Mouse (Mus musculus): ENCODE measurements at regions not wholly inside any gene's neighbourhood (a gene's known extent, or its start where the extent isn't known, plus 50 kb on each side); places are given as distances from the start of the nearest gene placed in this dataset.

- Histone ChIP-seq H3K27me3 (ENCODE audit: low read depth, poor library complexity, severe bottlenecking) (no peaks in the 10 kb centered on the region), H3K36me3 (no peaks in the 10 kb centered on the region), H3K9me3 (replicated peaks) (no peaks in the 10 kb centered on the region), H3K4me3 (no peak overlapping the region), H3K27ac (replicated peaks) (no peak overlapping the region), H3K4me1 (no peaks in the 10 kb centered on the region)
- WGBS = 84% methylated on average over 2 of the region's 2 CpGs
- no peak for DNase-seq (ENCODE audit: low spot score)
These were observed 826.2 kb upstream of the 4930452B06Rik start for GRCm38 (mm10) chr14:9492228-9492627.

DNA sequence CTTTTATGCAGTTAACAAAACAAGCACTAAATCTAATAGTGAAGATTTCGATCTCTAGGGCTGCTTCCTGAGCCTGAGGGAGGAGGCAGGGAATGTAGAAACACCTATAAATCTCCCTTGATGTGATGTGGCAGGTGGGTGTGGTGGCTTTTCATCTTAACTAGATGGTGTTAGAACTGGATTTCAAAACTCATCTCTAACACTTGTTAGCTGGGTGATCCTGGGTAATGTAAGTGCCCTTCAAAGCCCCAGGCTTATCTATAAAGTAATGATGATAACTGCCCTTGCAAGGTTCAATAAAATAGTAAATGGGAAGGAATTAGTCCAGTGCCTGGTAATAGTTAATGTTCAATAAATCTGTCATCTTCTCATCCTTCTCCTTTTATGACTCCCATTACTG is 822.5 kb upstream of the 4930452B06Rik start:
- Histone ChIP-seq H3K27ac (replicated peaks) (no peak overlapping the region), H3K4me3 (no peak overlapping the region), H3K9me3 (replicated peaks) (no peaks in the 10 kb centered on the region), H3K27me3 (ENCODE audit: low read depth, poor library complexity, severe bottlenecking) (no peaks in the 10 kb centered on the region), H3K36me3 (no peaks in the 10 kb centered on the region), H3K4me1 (no peaks in the 10 kb centered on the region)
- 86% methylated on average over 1 of the region's 1 CpGs for WGBS
- DNase-seq (ENCODE audit: low spot score) = no peak

DNA sequence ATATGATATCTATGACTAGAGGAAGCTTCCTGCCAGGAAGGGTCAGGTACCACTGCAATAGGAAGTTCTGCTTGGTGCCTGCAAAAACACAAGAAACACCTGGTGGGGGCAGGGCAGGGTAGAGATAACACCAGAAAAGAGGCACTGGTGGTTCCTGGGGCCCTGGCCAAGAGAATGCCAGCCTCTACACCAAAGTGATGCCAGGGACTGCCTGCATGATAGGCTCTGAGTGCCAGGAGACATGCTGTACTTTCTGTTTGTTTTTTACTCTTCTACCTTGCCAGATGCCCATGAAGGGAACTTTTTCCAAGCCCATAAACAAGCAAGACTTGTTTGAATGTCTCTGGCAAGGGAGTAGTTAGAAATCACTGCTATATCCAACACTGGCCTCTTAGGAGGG is 812.9 kb upstream of the 4930452B06Rik start:
- Histone ChIP-seq H3K27me3 (ENCODE audit: low read depth, poor library complexity, severe bottlenecking) (no peaks in the 10 kb centered on the region), H3K4me3 (no peak overlapping the region), H3K27ac (replicated peaks) (no peak overlapping the region), H3K4me1 (peaks cover 11% of the 10 kb centered on the region), H3K36me3 (no peaks in the 10 kb centered on the region), H3K9me3 (replicated peaks) (no peaks in the 10 kb centered on the region)
- DNase-seq (ENCODE audit: low spot score) = no peak

DNA sequence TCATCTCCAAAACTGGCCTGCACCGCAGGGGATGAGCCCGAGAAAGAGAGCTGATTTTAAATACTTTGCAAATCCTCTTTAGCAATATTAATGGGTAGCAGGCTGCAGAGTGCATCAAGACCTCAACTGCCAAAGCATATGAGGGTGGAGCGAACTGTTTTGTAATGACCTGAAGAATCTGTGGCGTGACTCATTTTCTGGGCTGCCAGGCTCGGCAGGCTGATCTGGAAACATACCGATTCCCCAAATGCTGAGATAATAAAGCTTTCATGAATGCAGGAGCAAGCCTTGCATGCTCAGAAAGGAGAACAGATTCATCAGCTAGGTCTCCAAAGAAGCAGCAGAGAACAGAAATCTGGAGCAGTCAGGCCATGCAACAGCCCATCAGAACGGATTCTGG is 809.1 kb upstream of the 4930452B06Rik start:
- DNase-seq (ENCODE audit: low spot score) = no peak
- H3K27me3 ChIP-seq (ENCODE audit: low read depth, poor library complexity, severe bottlenecking) = no peaks in the 10 kb centered on the region
- WGBS = 75% methylated on average over 7 of the region's 7 CpGs
- no peaks in the 10 kb centered on the region for H3K9me3 ChIP-seq (replicated peaks)
- H3K27ac ChIP-seq (replicated peaks) = no peak overlapping the region
- H3K36me3 ChIP-seq = no peaks in the 10 kb centered on the region
- peaks cover 7% of the 10 kb centered on the region; the same call in 1 of the 2 replicates for H3K4me1 ChIP-seq
- H3K4me3 ChIP-seq = no peak overlapping the region

DNA sequence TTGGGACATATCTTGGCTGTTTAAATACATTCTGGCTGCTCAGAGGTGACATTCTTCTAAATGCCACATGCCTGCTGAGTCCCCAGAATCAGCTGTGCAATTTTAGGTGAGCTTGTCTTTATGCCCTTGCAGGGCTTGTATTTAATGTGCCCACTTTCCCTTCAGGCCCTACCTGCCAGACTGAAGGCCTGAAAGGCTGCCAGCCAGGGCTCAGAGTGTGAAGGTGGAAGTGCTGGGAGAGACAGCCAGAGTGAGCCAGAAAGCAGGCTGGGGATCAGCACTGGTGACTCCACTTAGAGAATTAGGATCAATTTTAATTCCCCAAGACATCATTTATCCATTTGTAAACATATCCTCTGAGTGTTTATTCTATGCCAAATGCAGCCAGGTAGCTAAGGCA is 803.6 kb upstream of the 4930452B06Rik start:
- no peaks in the 10 kb centered on the region for H3K9me3 ChIP-seq (replicated peaks)
- no peak for DNase-seq (ENCODE audit: low spot score)
- no peak overlapping the region for H3K27ac ChIP-seq (replicated peaks)
- H3K4me1 ChIP-seq = no peaks in the 10 kb centered on the region
- H3K36me3 ChIP-seq = no peaks in the 10 kb centered on the region
- no peak overlapping the region for H3K4me3 ChIP-seq
- H3K27me3 ChIP-seq (ENCODE audit: low read depth, poor library complexity, severe bottlenecking) = no peaks in the 10 kb centered on the region

DNA sequence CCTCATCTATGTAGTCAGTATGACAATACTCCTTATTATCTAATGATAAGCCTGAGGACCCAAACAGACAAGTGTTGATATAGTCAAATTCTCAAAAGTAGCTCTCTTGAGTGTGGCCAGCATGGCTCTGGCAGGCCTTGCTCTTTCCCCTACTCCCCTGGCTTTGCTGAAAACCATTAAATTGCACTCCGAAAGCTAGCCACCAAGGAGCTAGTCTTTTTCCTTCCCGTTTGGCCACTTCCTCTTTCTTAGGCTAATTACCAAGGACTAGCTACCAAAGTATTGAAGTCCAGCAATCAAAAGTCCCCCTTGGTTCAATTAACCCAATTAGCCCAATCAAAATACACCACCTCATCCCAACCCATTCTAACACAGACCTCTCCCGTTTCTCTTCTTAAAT is 802.6 kb upstream of the 4930452B06Rik start:
- WGBS = 80% methylated on average over 3 of the region's 3 CpGs
- Histone ChIP-seq H3K4me3 (no peak overlapping the region), H3K27ac (replicated peaks) (no peak overlapping the region), H3K27me3 (ENCODE audit: low read depth, poor library complexity, severe bottlenecking) (no peaks in the 10 kb centered on the region), H3K4me1 (no peaks in the 10 kb centered on the region), H3K9me3 (replicated peaks) (no peaks in the 10 kb centered on the region), H3K36me3 (no peaks in the 10 kb centered on the region)
- no peak for DNase-seq (ENCODE audit: low spot score)

- no peak overlapping the region for H3K4me3 ChIP-seq
- no peaks in the 10 kb centered on the region for H3K4me1 ChIP-seq
- no peak for DNase-seq (ENCODE audit: low spot score)
- 76% methylated on average over 7 of the region's 7 CpGs for WGBS
- H3K36me3 ChIP-seq = no peaks in the 10 kb centered on the region
- no peaks in the 10 kb centered on the region for H3K9me3 ChIP-seq (replicated peaks)
- no peaks in the 10 kb centered on the region for H3K27me3 ChIP-seq (ENCODE audit: low read depth, poor library complexity, severe bottlenecking)
- H3K27ac ChIP-seq (replicated peaks) = no peak overlapping the region
These were observed 801.8 kb upstream of the 4930452B06Rik start for GRCm38 (mm10) chr14:9467690-9468458.

DNA sequence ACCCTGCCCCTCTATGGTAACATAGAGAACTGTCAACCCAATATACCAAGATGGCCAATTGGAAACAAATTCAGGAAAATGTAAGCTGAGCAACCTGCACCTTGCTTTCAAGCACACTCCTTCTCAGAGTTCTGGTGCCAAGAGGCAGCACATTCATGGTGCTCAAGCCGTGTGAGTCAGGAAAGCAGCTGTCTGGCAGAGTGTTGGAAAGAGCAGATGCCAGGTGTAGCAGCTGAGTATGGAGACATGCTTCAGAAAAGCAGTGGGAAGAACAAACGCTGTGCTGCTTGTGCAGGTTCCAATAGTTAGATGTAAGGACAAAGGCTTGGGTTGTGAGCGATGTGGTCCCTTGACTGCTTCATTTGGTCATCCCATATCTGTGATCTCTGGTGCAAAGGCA is 794.0 kb upstream of the 4930452B06Rik start:
- Histone ChIP-seq H3K27me3 (ENCODE audit: low read depth, poor library complexity, severe bottlenecking) (no peaks in the 10 kb centered on the region), H3K9me3 (replicated peaks) (no peaks in the 10 kb centered on the region), H3K36me3 (no peaks in the 10 kb centered on the region), H3K4me3 (no peak overlapping the region), H3K27ac (replicated peaks) (no peak overlapping the region), H3K4me1 (peaks cover 8% of the 10 kb centered on the region; the same call in 1 of the 2 replicates)
- no peak for DNase-seq (ENCODE audit: low spot score)
- WGBS = 89% methylated on average over 3 of the region's 3 CpGs

GRCm38 (mm10) chr14:9458856-9459255 is 792.8 kb upstream of the 4930452B06Rik start:
- no peaks in the 10 kb centered on the region for H3K9me3 ChIP-seq (replicated peaks)
- H3K36me3 ChIP-seq = no peaks in the 10 kb centered on the region
- WGBS = 85% methylated on average over 2 of the region's 2 CpGs
- H3K27ac ChIP-seq (replicated peaks) = no peak overlapping the region
- DNase-seq (ENCODE audit: low spot score) = no peak
- peaks cover 8% of the 10 kb centered on the region; the same call in 1 of the 2 replicates for H3K4me1 ChIP-seq
- no peaks in the 10 kb centered on the region for H3K27me3 ChIP-seq (ENCODE audit: low read depth, poor library complexity, severe bottlenecking)
- no peak overlapping the region for H3K4me3 ChIP-seq

DNA sequence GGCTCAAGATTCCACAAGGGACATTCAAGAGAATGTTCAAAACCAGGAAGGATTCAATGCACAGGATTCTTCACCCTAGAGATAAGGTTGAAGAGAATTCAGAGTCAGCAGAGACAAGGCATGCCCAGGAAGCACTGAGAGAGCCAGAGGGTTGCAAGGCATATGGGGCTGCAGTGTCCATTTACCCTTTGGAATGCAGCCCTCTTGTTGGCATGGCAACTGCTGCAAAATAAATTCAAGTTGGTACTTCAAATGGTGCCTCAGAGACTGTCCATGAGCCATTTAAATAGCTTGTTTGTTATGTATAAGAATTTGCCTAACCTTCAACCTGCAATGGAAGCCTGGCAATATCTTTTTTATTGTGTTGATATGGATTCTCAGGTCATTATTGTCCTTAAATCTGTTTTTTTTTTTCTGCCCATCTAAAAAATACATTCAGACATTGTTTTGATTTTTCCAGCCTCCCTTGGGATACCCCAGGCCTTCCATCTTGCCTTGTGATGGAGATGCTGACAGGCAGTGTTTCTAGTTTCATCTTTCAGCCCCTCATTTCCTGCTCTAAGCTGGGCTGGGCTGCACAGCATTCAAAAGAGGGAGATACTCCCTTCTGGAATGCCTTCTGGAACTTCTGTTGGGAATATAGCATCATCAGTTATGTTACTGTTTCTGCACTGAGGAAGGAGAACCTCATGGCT is 791.9 kb upstream of the 4930452B06Rik start:
- Histone ChIP-seq H3K9me3 (replicated peaks) (no peaks in the 10 kb centered on the region), H3K36me3 (no peaks in the 10 kb centered on the region), H3K4me3 (no peak overlapping the region), H3K4me1 (peaks cover 8% of the 10 kb centered on the region; the same call in 1 of the 2 replicates), H3K27me3 (ENCODE audit: low read depth, poor library complexity, severe bottlenecking) (no peaks in the 10 kb centered on the region), H3K27ac (replicated peaks) (no peak overlapping the region)
- DNase-seq (ENCODE audit: low spot score) = no peak

GRCm38 (mm10) chr14:9455986-9456385 is 789.9 kb upstream of the 4930452B06Rik start:
- H3K4me3 ChIP-seq = no peak overlapping the region
- 93% methylated on average over 5 of the region's 5 CpGs for WGBS
- H3K36me3 ChIP-seq = no peaks in the 10 kb centered on the region
- no peak overlapping the region for H3K27ac ChIP-seq (replicated peaks)
- DNase-seq (ENCODE audit: low spot score) = no peak
- H3K4me1 ChIP-seq = peaks cover 8% of the 10 kb centered on the region; the same call in 1 of the 2 replicates
- H3K27me3 ChIP-seq (ENCODE audit: low read depth, poor library complexity, severe bottlenecking) = no peaks in the 10 kb centered on the region
- H3K9me3 ChIP-seq (replicated peaks) = no peaks in the 10 kb centered on the region

DNA sequence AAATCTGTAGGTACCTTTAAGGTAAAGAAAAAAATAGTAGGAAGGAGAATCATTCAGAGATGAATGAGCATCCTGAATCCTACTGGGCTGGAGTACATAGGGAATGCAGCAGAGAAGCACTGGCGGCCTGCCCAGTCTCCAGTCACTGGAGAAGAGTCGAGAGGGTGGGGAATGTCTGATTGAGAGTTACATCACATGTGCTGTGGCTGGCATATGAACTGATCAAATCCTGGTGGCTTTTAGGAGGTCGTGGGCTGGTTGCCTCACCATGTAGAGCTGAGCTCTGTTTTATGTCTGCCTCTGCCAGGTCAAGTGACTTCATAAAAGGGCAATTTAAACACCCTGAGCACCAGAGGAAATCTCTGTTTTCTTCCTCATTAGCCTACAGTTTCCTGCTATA is 783.9 kb upstream of the 4930452B06Rik start:
- H3K4me1 ChIP-seq = no peaks in the 10 kb centered on the region
- 83% methylated on average over 3 of the region's 3 CpGs for WGBS
- H3K4me3 ChIP-seq = no peak overlapping the region
- no peaks in the 10 kb centered on the region for H3K36me3 ChIP-seq
- H3K27me3 ChIP-seq (ENCODE audit: low read depth, poor library complexity, severe bottlenecking) = no peaks in the 10 kb centered on the region
- no peaks in the 10 kb centered on the region for H3K9me3 ChIP-seq (replicated peaks)
- no peak overlapping the region for H3K27ac ChIP-seq (replicated peaks)
- no peak for DNase-seq (ENCODE audit: low spot score)

GRCm38 (mm10) chr14:9437896-9438295 is 771.9 kb upstream of the 4930452B06Rik start:
- H3K9me3 ChIP-seq (replicated peaks) = no peaks in the 10 kb centered on the region
- no peaks in the 10 kb centered on the region for H3K27me3 ChIP-seq (ENCODE audit: low read depth, poor library complexity, severe bottlenecking)
- no peak overlapping the region for H3K27ac ChIP-seq (replicated peaks)
- no peaks in the 10 kb centered on the region for H3K4me1 ChIP-seq
- DNase-seq (ENCODE audit: low spot score) = no peak
- H3K36me3 ChIP-seq = no peaks in the 10 kb centered on the region
- WGBS = 82% methylated on average over 3 of the region's 3 CpGs
- H3K4me3 ChIP-seq = no peak overlapping the region
